Mouse (Mus musculus): ENCODE measurements at regions not wholly inside any gene's neighbourhood (a gene's known extent, or its start where the extent isn't known, plus 50 kb on each side); places are given as distances from the start of the nearest gene placed in this dataset.

GRCm38 (mm10) chr13:52741371-52741770 is 158.4 kb downstream of the Syk start:
- no peaks in the 10 kb centered on the region for H3K36me3 ChIP-seq (replicated peaks; ENCODE audit: insufficient read depth, low read length)
- TF ChIP-seq EP300 (IDR thresholded peaks at IDR 0.05; ENCODE audit: low read depth) (no peak), CTCF (IDR thresholded peaks at IDR 0.05; ENCODE audit: low read depth) (no peak)
- DNase-seq (no peak), ATAC-seq (no peak)
- H3K4me1 ChIP-seq (ENCODE audit: insufficient read depth): no peaks in the 10 kb centered on the region
- no peak overlapping the region for H3K9ac ChIP-seq (replicated peaks)
- no peak overlapping the region for H3K4me2 ChIP-seq (ENCODE audit: low read depth, low read length)
- whole genome bisulfite sequencing (ENCODE audit: insufficient replicate concordance): 65% methylated on average over 4 of the region's 4 CpGs
- no peak overlapping the region for H3K27ac ChIP-seq (ENCODE audit: low read depth)
- no peaks in the 10 kb centered on the region for H3K27me3 ChIP-seq (ENCODE audit: insufficient read depth, low read length)
- no peaks in the 10 kb centered on the region for H3K9me3 ChIP-seq (ENCODE audit: low read length)
- no peak overlapping the region for H3K4me3 ChIP-seq (ENCODE audit: low read depth, low read length)

- no peaks in the 10 kb centered on the region for H3K9me3 ChIP-seq (ENCODE audit: low read length)
- H3K9ac ChIP-seq (replicated peaks): no peak overlapping the region
- no peaks in the 10 kb centered on the region for H3K36me3 ChIP-seq (replicated peaks; ENCODE audit: insufficient read depth, low read length)
- TF ChIP-seq CTCF (IDR thresholded peaks at IDR 0.05; ENCODE audit: low read depth) (no peak), EP300 (IDR thresholded peaks at IDR 0.05; ENCODE audit: low read depth) (no peak)
- DNase-seq (no peak), ATAC-seq (no peak)
- no peak overlapping the region for H3K27ac ChIP-seq (ENCODE audit: low read depth)
- no peaks in the 10 kb centered on the region for H3K27me3 ChIP-seq (ENCODE audit: insufficient read depth, low read length)
- H3K4me1 ChIP-seq (ENCODE audit: insufficient read depth): no peaks in the 10 kb centered on the region
- WGBS (ENCODE audit: insufficient replicate concordance): 80% methylated on average over 10 of the region's 10 CpGs
- no peak overlapping the region for H3K4me2 ChIP-seq (ENCODE audit: low read depth, low read length)
- no peak overlapping the region for H3K4me3 ChIP-seq (ENCODE audit: low read depth, low read length)
Observed at GRCm38 (mm10) chr13:52756005-52756404, 173.0 kb downstream of the Syk start.

GRCm38 (mm10) chr13:52765508-52766181 is 163.8 kb downstream of the Auh start:
- ATAC-seq: no peak
- Histone ChIP-seq H3K4me2 (ENCODE audit: low read depth, low read length) (no peak overlapping the region), H3K27ac (ENCODE audit: low read depth) (peak overlapping the region; percentile 45; the same call in 1 of the 2 replicates), H3K36me3 (replicated peaks; ENCODE audit: insufficient read depth, low read length) (no peaks in the 10 kb centered on the region), H3K27me3 (ENCODE audit: insufficient read depth, low read length) (no peaks in the 10 kb centered on the region), H3K4me1 (ENCODE audit: insufficient read depth) (peaks cover 15% of the 10 kb centered on the region), H3K9ac (replicated peaks) (no peak overlapping the region), H3K4me3 (ENCODE audit: low read depth, low read length) (no peak overlapping the region), H3K9me3 (ENCODE audit: low read length) (no peaks in the 10 kb centered on the region)
- no peak for DNase-seq
- TF ChIP-seq CTCF (IDR thresholded peaks at IDR 0.05; ENCODE audit: low read depth): no peak
- TF ChIP-seq EP300 (IDR thresholded peaks at IDR 0.05; ENCODE audit: low read depth): peak; percentile 11; the same call in 1 of the 2 replicates
- WGBS (ENCODE audit: insufficient replicate concordance): 65% methylated on average over 13 of the region's 13 CpGs

GRCm38 (mm10) chr13:52766236-52766635 is 163.2 kb downstream of the Auh start:
- ATAC-seq: peak; percentile 79; the same call in 1 of the 2 replicates
- peak overlapping the region; percentile 45; the same call in 1 of the 2 replicates for H3K27ac ChIP-seq (ENCODE audit: low read depth)

GRCm38 (mm10) chr13:52769956-52770355 is 159.5 kb downstream of the Auh start:
- H3K4me2 ChIP-seq (ENCODE audit: low read depth, low read length): no peak overlapping the region
- ATAC-seq (no peak), DNase-seq (no peak)
- no peak for TF ChIP-seq CTCF (IDR thresholded peaks at IDR 0.05; ENCODE audit: low read depth)
- no peak for TF ChIP-seq EP300 (IDR thresholded peaks at IDR 0.05; ENCODE audit: low read depth)
- no peak overlapping the region for H3K9ac ChIP-seq (replicated peaks)
- H3K4me1 ChIP-seq (ENCODE audit: insufficient read depth): peaks cover 15% of the 10 kb centered on the region
- no peaks in the 10 kb centered on the region for H3K36me3 ChIP-seq (replicated peaks; ENCODE audit: insufficient read depth, low read length)
- H3K4me3 ChIP-seq (ENCODE audit: low read depth, low read length): no peak overlapping the region
- H3K27me3 ChIP-seq (ENCODE audit: insufficient read depth, low read length): no peaks in the 10 kb centered on the region
- H3K27ac ChIP-seq (ENCODE audit: low read depth): no peak overlapping the region
- 75% methylated on average over 8 of the region's 8 CpGs for WGBS (ENCODE audit: insufficient replicate concordance)
- no peaks in the 10 kb centered on the region for H3K9me3 ChIP-seq (ENCODE audit: low read length)

More at GRCm38 (mm10) chr13:52766236-52766635, 163.2 kb downstream of the Auh start:
- H3K9me3 ChIP-seq (ENCODE audit: low read length): no peaks in the 10 kb centered on the region
- H3K36me3 ChIP-seq (replicated peaks; ENCODE audit: insufficient read depth, low read length): no peaks in the 10 kb centered on the region
- no peaks in the 10 kb centered on the region for H3K27me3 ChIP-seq (ENCODE audit: insufficient read depth, low read length)
- peak; percentile 36; the same call in 1 of the 2 replicates for TF ChIP-seq EP300 (IDR thresholded peaks at IDR 0.05; ENCODE audit: low read depth)
- TF ChIP-seq CTCF (IDR thresholded peaks at IDR 0.05; ENCODE audit: low read depth): no peak
- H3K9ac ChIP-seq (replicated peaks): no peak overlapping the region
- no peak for DNase-seq
- H3K4me2 ChIP-seq (ENCODE audit: low read depth, low read length): no peak overlapping the region
- no peak overlapping the region for H3K4me3 ChIP-seq (ENCODE audit: low read depth, low read length)
- WGBS (ENCODE audit: insufficient replicate concordance): 54% methylated on average over 2 of the region's 2 CpGs
- peaks cover 15% of the 10 kb centered on the region for H3K4me1 ChIP-seq (ENCODE audit: insufficient read depth)

GRCm38 (mm10) chr13:52771518-52771917 is 158.0 kb downstream of the Auh start:
- Histone ChIP-seq H3K4me2 (ENCODE audit: low read depth, low read length) (no peak overlapping the region), H3K4me3 (ENCODE audit: low read depth, low read length) (no peak overlapping the region), H3K36me3 (replicated peaks; ENCODE audit: insufficient read depth, low read length) (no peaks in the 10 kb centered on the region), H3K27me3 (ENCODE audit: insufficient read depth, low read length) (no peaks in the 10 kb centered on the region), H3K9ac (replicated peaks) (no peak overlapping the region), H3K27ac (ENCODE audit: low read depth) (no peak overlapping the region), H3K4me1 (ENCODE audit: insufficient read depth) (peaks cover 6% of the 10 kb centered on the region), H3K9me3 (ENCODE audit: low read length) (no peaks in the 10 kb centered on the region)
- TF ChIP-seq CTCF (IDR thresholded peaks at IDR 0.05; ENCODE audit: low read depth) (no peak), EP300 (IDR thresholded peaks at IDR 0.05; ENCODE audit: low read depth) (no peak)
- 72% methylated on average over 3 of the region's 3 CpGs for WGBS (ENCODE audit: insufficient replicate concordance)
- no peak for DNase-seq
- ATAC-seq: no peak
